Mouse (Mus musculus): ENCODE results near the gene Prss38.

DNA sequence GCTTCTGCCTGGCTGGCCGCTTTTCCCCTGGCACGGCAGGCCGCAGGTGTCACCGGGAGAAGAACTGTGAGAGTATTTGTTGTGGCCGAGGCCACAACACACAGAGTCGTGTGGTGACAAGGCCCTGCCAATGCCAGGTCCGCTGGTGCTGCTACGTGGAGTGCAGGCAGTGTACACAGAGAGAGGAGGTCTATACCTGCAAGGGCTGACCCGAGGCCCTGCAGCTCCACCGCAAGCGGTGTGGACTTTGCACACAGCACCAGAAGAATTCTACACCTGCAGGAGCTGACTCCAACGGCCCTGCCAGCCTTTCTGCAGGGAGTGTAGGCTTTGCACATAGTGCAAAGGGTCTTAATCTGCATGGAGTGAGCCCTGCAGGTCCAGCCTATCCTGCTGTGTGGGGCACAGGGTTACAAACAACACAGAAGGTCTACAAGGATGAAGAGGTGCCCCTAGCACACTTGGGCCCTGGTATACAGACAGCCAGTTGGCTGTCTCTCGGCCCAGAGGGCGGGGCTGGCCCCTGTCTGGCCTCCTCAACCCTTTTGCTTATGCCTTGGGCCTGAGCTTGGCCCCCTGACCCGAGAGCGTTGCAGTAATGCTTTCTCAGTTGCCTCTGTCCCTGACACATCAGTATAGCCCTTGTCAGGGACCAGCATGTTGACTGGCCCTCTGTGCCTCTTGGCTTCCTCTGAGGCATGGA is 44.1 kb downstream of the Prss38 start:
- TF ChIP-seq GATA1 (IDR thresholded peaks at IDR 0.05; ENCODE audit: borderline replicate concordance, low read length): no peak
- TF ChIP-seq FLI1 (IDR thresholded peaks at IDR 0.05; ENCODE audit: low read length): no peak

Data from megakaryocyte, embryonic 14.5 days (primary cell).